Mouse (Mus musculus): ENCODE data around the gene Gtf2b. TPM values are rescaled to one million over a fixed set of nuclear protein-coding genes. Genes with fewer than 3 reads are reported as not detected.

Gtf2b gene
- 78.5 and 78.8 TPM in 2 replicates for polyA plus RNA-seq (2014; fragmentation: Nextera tagmentation; extraction: Ambion mirVana)

- Histone ChIP-seq H3K9ac (replicated peaks; ENCODE audit: low read depth, low read length) (peak within 1 kb of the TSS; percentile 93), H3K4me3 (ENCODE audit: low read depth, low read length) (peak within 1 kb of the TSS; percentile 83), H3K27ac (ENCODE audit: low read length) (peak within 1 kb of the TSS; percentile 81), H3K4me1 (ENCODE audit: control insufficient read depth, insufficient read depth, low read length) (peaks cover 7% of the 10 kb centered on the region; the same call in 1 of the 2 replicates), H3K27me3 (ENCODE audit: control insufficient read depth, insufficient read depth, low read length) (no peaks in the 10 kb centered on the region), H3K4me2 (replicated peaks; ENCODE audit: low read depth, low read length) (peak within 1 kb of the TSS; percentile 90), H3K9me3 (ENCODE audit: control insufficient read depth, low read depth, low read length) (no peaks in the 10 kb centered on the region), H3K36me3 (ENCODE audit: control insufficient read depth, insufficient read depth, low read length) (no peaks in the 10 kb centered on the region)
- under 1% methylated on average over 63 of the region's 64 CpGs for WGBS
- peak; percentile 100 for ATAC-seq (ENCODE audit: insufficient number of reproducible peaks, insufficient read depth, low FRiP score, low read depth)
Measured at GRCm38 (mm10) chr3:142764995-142765777, at the start of gene Gtf2b. TSS of gene Gtf2b (plus strand) at chr3:142765045.

GRCm38 (mm10) chr3:142725481-142725880, 39.4 kb upstream of the Gtf2b start:
- Histone ChIP-seq H3K4me1 (ENCODE audit: control insufficient read depth, insufficient read depth, low read length) (no peaks in the 10 kb centered on the region), H3K4me2 (replicated peaks; ENCODE audit: low read depth, low read length) (no peak overlapping the region), H3K36me3 (ENCODE audit: control insufficient read depth, insufficient read depth, low read length) (no peaks in the 10 kb centered on the region; the same call in 1 of the 2 replicates), H3K27ac (ENCODE audit: low read length) (no peak overlapping the region), H3K27me3 (ENCODE audit: control insufficient read depth, insufficient read depth, low read length) (no peaks in the 10 kb centered on the region), H3K9me3 (ENCODE audit: control insufficient read depth, low read depth, low read length) (no peaks in the 10 kb centered on the region), H3K4me3 (ENCODE audit: low read depth, low read length) (no peak overlapping the region), H3K9ac (replicated peaks; ENCODE audit: low read depth, low read length) (no peak overlapping the region)
- ATAC-seq (ENCODE audit: insufficient number of reproducible peaks, insufficient read depth, low FRiP score, low read depth): no peak
- WGBS: 56% methylated on average over 2 of the region's 2 CpGs

GRCm38 (mm10) chr3:142725969-142726672, 38.7 kb upstream of the Gtf2b start:
- Histone ChIP-seq H3K36me3 (ENCODE audit: control insufficient read depth, insufficient read depth, low read length) (no peaks in the 10 kb centered on the region; the same call in 1 of the 2 replicates), H3K27ac (ENCODE audit: low read length) (no peak overlapping the region), H3K9me3 (ENCODE audit: control insufficient read depth, low read depth, low read length) (no peaks in the 10 kb centered on the region), H3K9ac (replicated peaks; ENCODE audit: low read depth, low read length) (no peak overlapping the region), H3K4me1 (ENCODE audit: control insufficient read depth, insufficient read depth, low read length) (no peaks in the 10 kb centered on the region), H3K4me2 (replicated peaks; ENCODE audit: low read depth, low read length) (no peak overlapping the region), H3K4me3 (ENCODE audit: low read depth, low read length) (no peak overlapping the region), H3K27me3 (ENCODE audit: control insufficient read depth, insufficient read depth, low read length) (no peaks in the 10 kb centered on the region)
- WGBS: 83% methylated on average over 22 of the region's 22 CpGs
- no peak for ATAC-seq (ENCODE audit: insufficient number of reproducible peaks, insufficient read depth, low FRiP score, low read depth)

GRCm38 (mm10) chr3:142734291-142734690, 30.6 kb upstream of the Gtf2b start:
- no peak overlapping the region for H3K9ac ChIP-seq (replicated peaks; ENCODE audit: low read depth, low read length)
- no peaks in the 10 kb centered on the region for H3K27me3 ChIP-seq (ENCODE audit: control insufficient read depth, insufficient read depth, low read length)
- no peak overlapping the region for H3K27ac ChIP-seq (ENCODE audit: low read length)
- H3K9me3 ChIP-seq (ENCODE audit: control insufficient read depth, low read depth, low read length): no peaks in the 10 kb centered on the region
- no peaks in the 10 kb centered on the region for H3K36me3 ChIP-seq (ENCODE audit: control insufficient read depth, insufficient read depth, low read length)
- no peaks in the 10 kb centered on the region for H3K4me1 ChIP-seq (ENCODE audit: control insufficient read depth, insufficient read depth, low read length)
- H3K4me3 ChIP-seq (ENCODE audit: low read depth, low read length): no peak overlapping the region
- 53% methylated on average over 12 of the region's 12 CpGs for WGBS
- no peak for ATAC-seq (ENCODE audit: insufficient number of reproducible peaks, insufficient read depth, low FRiP score, low read depth)
- H3K4me2 ChIP-seq (replicated peaks; ENCODE audit: low read depth, low read length): no peak overlapping the region

GRCm38 (mm10) chr3:142740896-142741295, 23.9 kb upstream of the Gtf2b start:
- no peak for ATAC-seq (ENCODE audit: insufficient number of reproducible peaks, insufficient read depth, low FRiP score, low read depth)
- 69% methylated on average over 7 of the region's 7 CpGs for WGBS
- no peaks in the 10 kb centered on the region for H3K9me3 ChIP-seq (ENCODE audit: control insufficient read depth, low read depth, low read length)

GRCm38 (mm10) chr3:142743973-142744898, 20.6 kb upstream of the Gtf2b start:
- ATAC-seq (ENCODE audit: insufficient number of reproducible peaks, insufficient read depth, low FRiP score, low read depth): 0 out of 2 replicates have a peak, but pooled peaks have one; percentile 42
- no peaks in the 10 kb centered on the region for H3K9me3 ChIP-seq (ENCODE audit: control insufficient read depth, low read depth, low read length)
- no peak overlapping the region for H3K9ac ChIP-seq (replicated peaks; ENCODE audit: low read depth, low read length)
- no peaks in the 10 kb centered on the region for H3K27me3 ChIP-seq (ENCODE audit: control insufficient read depth, insufficient read depth, low read length)
- no peaks in the 10 kb centered on the region for H3K36me3 ChIP-seq (ENCODE audit: control insufficient read depth, insufficient read depth, low read length)
- no peak overlapping the region for H3K27ac ChIP-seq (ENCODE audit: low read length)
- no peaks in the 10 kb centered on the region for H3K4me1 ChIP-seq (ENCODE audit: control insufficient read depth, insufficient read depth, low read length)
- no peak overlapping the region for H3K4me2 ChIP-seq (replicated peaks; ENCODE audit: low read depth, low read length)
- no peak overlapping the region for H3K4me3 ChIP-seq (ENCODE audit: low read depth, low read length)
- WGBS: 61% methylated on average over 21 of the region's 21 CpGs

More at GRCm38 (mm10) chr3:142740896-142741295, 23.9 kb upstream of the Gtf2b start:
- no peak overlapping the region for H3K4me3 ChIP-seq (ENCODE audit: low read depth, low read length)
- no peaks in the 10 kb centered on the region for H3K36me3 ChIP-seq (ENCODE audit: control insufficient read depth, insufficient read depth, low read length)
- H3K27ac ChIP-seq (ENCODE audit: low read length): no peak overlapping the region
- no peak overlapping the region for H3K9ac ChIP-seq (replicated peaks; ENCODE audit: low read depth, low read length)
- no peak overlapping the region for H3K4me2 ChIP-seq (replicated peaks; ENCODE audit: low read depth, low read length)
- H3K27me3 ChIP-seq (ENCODE audit: control insufficient read depth, insufficient read depth, low read length): no peaks in the 10 kb centered on the region
- no peaks in the 10 kb centered on the region for H3K4me1 ChIP-seq (ENCODE audit: control insufficient read depth, insufficient read depth, low read length)

- Histone ChIP-seq H3K4me3 (ENCODE audit: low read depth, low read length) (no peak overlapping the region), H3K36me3 (ENCODE audit: control insufficient read depth, insufficient read depth, low read length) (no peaks in the 10 kb centered on the region), H3K27me3 (ENCODE audit: control insufficient read depth, insufficient read depth, low read length) (no peaks in the 10 kb centered on the region), H3K4me2 (replicated peaks; ENCODE audit: low read depth, low read length) (no peak overlapping the region), H3K9ac (replicated peaks; ENCODE audit: low read depth, low read length) (no peak overlapping the region), H3K4me1 (ENCODE audit: control insufficient read depth, insufficient read depth, low read length) (no peaks in the 10 kb centered on the region), H3K27ac (ENCODE audit: low read length) (no peak overlapping the region), H3K9me3 (ENCODE audit: control insufficient read depth, low read depth, low read length) (no peaks in the 10 kb centered on the region)
- WGBS: 92% methylated on average over 2 of the region's 2 CpGs
- no peak for ATAC-seq (ENCODE audit: insufficient number of reproducible peaks, insufficient read depth, low FRiP score, low read depth)
Measured at GRCm38 (mm10) chr3:142745076-142745475, 19.8 kb upstream of the Gtf2b start.

GRCm38 (mm10) chr3:142747673-142748072, 17.2 kb upstream of the Gtf2b start:
- 96% methylated on average over 7 of the region's 7 CpGs for WGBS
- Histone ChIP-seq H3K4me1 (ENCODE audit: control insufficient read depth, insufficient read depth, low read length) (no peaks in the 10 kb centered on the region), H3K9ac (replicated peaks; ENCODE audit: low read depth, low read length) (no peak overlapping the region), H3K4me2 (replicated peaks; ENCODE audit: low read depth, low read length) (no peak overlapping the region), H3K9me3 (ENCODE audit: control insufficient read depth, low read depth, low read length) (no peaks in the 10 kb centered on the region), H3K36me3 (ENCODE audit: control insufficient read depth, insufficient read depth, low read length) (no peaks in the 10 kb centered on the region), H3K27me3 (ENCODE audit: control insufficient read depth, insufficient read depth, low read length) (no peaks in the 10 kb centered on the region), H3K4me3 (ENCODE audit: low read depth, low read length) (no peak overlapping the region), H3K27ac (ENCODE audit: low read length) (no peak overlapping the region)
- no peak for ATAC-seq (ENCODE audit: insufficient number of reproducible peaks, insufficient read depth, low FRiP score, low read depth)
